Mouse (Mus musculus) liver, embryonic 14.5 days (tissue): Measurements from ENCODE around the gene Lamc2. TPM values are rescaled to one million over a fixed set of nuclear protein-coding genes. Genes with fewer than 3 reads are reported as not detected.

Source experiments
- ATAC-seq: fragments of 200-750 bp; cut with Nextera tagmentation; 2 replicates; pipeline ENCODE4 v1.8.0; 2017; ENCODE audit warnings: moderate number of reproducible peaks, mild to moderate bottlenecking, moderate library complexity; ENCODE audit not compliant: insufficient read depth
- DNase-seq, 3 experiments: peaks; one replicate each; pipeline ENCODE4 v3.0.0-alpha.2; 2012 to 2013; ENCODE audit warnings: low read depth in 3 of 3, low spot score in 3 of 3
- H3K27ac ChIP-seq: fragments of 300-500 bp; sonication (generic); 2 replicates; pipeline ENCODE4 v1.5.1; 2014; ENCODE audit warnings: moderate library complexity, mild to moderate bottlenecking, control low read depth, inconsistent platforms
- H3K27me3 ChIP-seq: fragments of 300-500 bp; sonication (generic); 2 replicates; pipeline ENCODE4 v1.6.1; 2014; ENCODE audit warnings: mild to moderate bottlenecking, low read length, moderate library complexity; ENCODE audit not compliant: control insufficient read depth, insufficient read depth
- H3K36me3 ChIP-seq: fragments of 300-500 bp; sonication (generic); replicated peaks from 2 replicates; pipeline ENCODE4 v1.6.1; 2014; ENCODE audit warnings: low read depth; ENCODE audit not compliant: control insufficient read depth, insufficient read depth
- H3K4me1 ChIP-seq, 2 experiments: fragments of 200-500 bp in 1 of 2; fragments of 300-500 bp in 1 of 2; sonication (generic) in 1 of 2; replicated peaks; 2 replicates each; pipeline ENCODE4 v1.6.1; 2012 to 2014; ENCODE audit warnings: antibody characterized with exemption in 1 of 2, inconsistent platforms in 1 of 2, low read length in 1 of 2; ENCODE audit not compliant: control insufficient read depth in 2 of 2, insufficient read depth in 2 of 2
- H3K4me2 ChIP-seq: fragments of 300-500 bp; sonication (generic); 2 replicates; pipeline ENCODE4 v1.6.1; 2014; ENCODE audit warnings: low read depth, mild to moderate bottlenecking, control low read depth, moderate library complexity
- H3K4me3 ChIP-seq, 2 experiments: fragments of 200-500 bp in 1 of 2; fragments of 300-500 bp in 1 of 2; sonication (generic) in 1 of 2; 2 replicates each; pipeline ENCODE4 v1.5.1; 2012 to 2014; ENCODE audit warnings: low read depth in 2 of 2, low read length in 2 of 2, mild to moderate bottlenecking in 2 of 2, control low read depth in 1 of 2, inconsistent platforms in 1 of 2, moderate library complexity in 1 of 2; ENCODE audit not compliant: insufficient read depth in 1 of 2
- H3K9ac ChIP-seq: fragments of 300-500 bp; sonication (generic); replicated peaks from 2 replicates; pipeline ENCODE4 v1.6.1; 2014; ENCODE audit warnings: mild to moderate bottlenecking, control low read depth, moderate library complexity
- H3K9me3 ChIP-seq: fragments of 300-500 bp; sonication (generic); 2 replicates; pipeline ENCODE4 v1.6.1; 2016; ENCODE audit warnings: low read length, mixed read lengths; ENCODE audit not compliant: control insufficient read depth
- CTCF ChIP-seq: IDR thresholded peaks from 2 replicates; pipeline ENCODE4 v1.5.1; 2016; ENCODE audit warnings: antibody characterized with exemption, low read depth, control low read depth
- EP300 ChIP-seq: IDR thresholded peaks from 2 replicates; pipeline ENCODE4 v1.6.1; 2016; ENCODE audit warnings: antibody characterized with exemption, low read depth
- WGBS: fragments of 180-500 bp; shearing (Covaris S2); extraction: QIAGEN DNeasy Blood & Tissue Kit; methylation state at CpG from one replicate; pipeline ENCODE4 v1.1.7; 2014; ENCODE audit not compliant: insufficient replicate concordance; 5-methylcytosine and 5-hydroxymethylcytosine counted together
- polyA plus RNA-seq, 2 experiments: library from polyadenylated mRNA; depleted of rRNA in 1 of 2; stranded (reverse) in 1 of 2; unstranded in 1 of 2; fragments of >200 nt; fragmentation: Nextera tagmentation in 1 of 2; extraction: Ambion mirVana in 1 of 2; gene quantifications; 2 replicates each; pipeline versions ENCODE4 v1.2.1 to v1.2.3; 2012 to 2014

Lamc2 gene
- polyA plus RNA-seq, 2 experiments: 0.10 to 0.14 TPM

- H3K36me3 ChIP-seq: no peaks in the 10 kb centered on the region
- no peak overlapping the region for H3K9ac ChIP-seq
- no peak overlapping the region for H3K4me2 ChIP-seq
- H3K9me3 ChIP-seq: no peaks in the 10 kb centered on the region
- no peaks in the 10 kb centered on the region; the same call in 1 of the 2 replicates for H3K27me3 ChIP-seq
- no peak overlapping the region for H3K27ac ChIP-seq
- DNase-seq: no peak
- 36% methylated on average over 12 of the region's 12 CpGs for WGBS
- TF ChIP-seq CTCF (no peak), EP300 (no peak)
- H3K4me1 ChIP-seq: no peaks in the 10 kb centered on the region
- no peak overlapping the region for H3K4me3 ChIP-seq
- no peak for ATAC-seq
Measured at GRCm38 (mm10) chr1:153094226-153095076, 91.8 kb downstream of the Lamc2 start.

DNA sequence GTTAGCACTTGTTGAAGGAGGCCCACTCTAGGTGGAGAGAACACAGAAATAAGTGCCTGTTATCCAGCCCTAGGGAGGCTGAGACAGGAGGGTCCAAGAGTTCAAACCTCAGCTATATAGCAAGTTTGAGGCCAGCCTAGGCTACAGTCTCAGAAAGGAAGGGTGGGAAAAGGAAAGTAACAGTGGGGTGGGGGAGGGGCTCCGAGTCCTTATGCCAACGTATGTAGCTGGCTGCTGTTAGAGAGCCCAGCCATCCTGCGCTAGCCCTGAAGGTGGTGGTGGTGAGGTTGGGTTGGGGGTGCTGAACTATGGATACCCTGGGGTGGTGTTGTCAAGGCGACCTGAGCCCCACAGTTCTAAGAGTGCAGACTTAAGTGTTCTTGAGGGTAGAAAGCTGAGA lies 92.7 kb downstream of the Lamc2 start:
- no peaks in the 10 kb centered on the region for H3K4me1 ChIP-seq
- 44% methylated on average over 4 of the region's 4 CpGs for WGBS
- H3K9ac ChIP-seq: no peak overlapping the region
- H3K27me3 ChIP-seq: no peaks in the 10 kb centered on the region; the same call in 1 of the 2 replicates
- no peaks in the 10 kb centered on the region for H3K9me3 ChIP-seq
- ATAC-seq (no peak), DNase-seq (no peak)
- H3K4me3 ChIP-seq: no peak overlapping the region
- no peak for TF ChIP-seq CTCF
- TF ChIP-seq EP300: no peak
- no peak overlapping the region for H3K27ac ChIP-seq
- H3K36me3 ChIP-seq: no peaks in the 10 kb centered on the region
- no peak overlapping the region for H3K4me2 ChIP-seq

- no peaks in the 10 kb centered on the region for H3K36me3 ChIP-seq
- no peaks in the 10 kb centered on the region for H3K4me1 ChIP-seq
- 38% methylated on average over 5 of the region's 5 CpGs for WGBS
- ATAC-seq: no peak
- no peak for DNase-seq
- no peak overlapping the region for H3K4me3 ChIP-seq
- H3K4me2 ChIP-seq: no peak overlapping the region
- H3K9me3 ChIP-seq: no peaks in the 10 kb centered on the region
- TF ChIP-seq CTCF (no peak), EP300 (no peak)
- no peak overlapping the region for H3K9ac ChIP-seq
- no peak overlapping the region for H3K27ac ChIP-seq
- no peaks in the 10 kb centered on the region; the same call in 1 of the 2 replicates for H3K27me3 ChIP-seq
Measured at GRCm38 (mm10) chr1:153093172-153093571, 93.1 kb downstream of the Lamc2 start.

GRCm38 (mm10) chr1:153092237-153092975 lies 93.8 kb downstream of the Lamc2 start:
- Histone ChIP-seq H3K4me1 (no peaks in the 10 kb centered on the region), H3K36me3 (no peaks in the 10 kb centered on the region), H3K4me2 (no peak overlapping the region), H3K9ac (no peak overlapping the region), H3K27me3 (no peaks in the 10 kb centered on the region; the same call in 1 of the 2 replicates), H3K4me3 (no peak overlapping the region), H3K9me3 (no peaks in the 10 kb centered on the region), H3K27ac (no peak overlapping the region)
- 35% methylated on average over 5 of the region's 5 CpGs for WGBS
- ATAC-seq (no peak), DNase-seq (peak; percentile 17 to 28 (median 19))
- TF ChIP-seq CTCF (peak; percentile 57), EP300 (no peak)

- DNase-seq: no peak
- WGBS: 40% methylated on average over 9 of the region's 9 CpGs
Measured at GRCm38 (mm10) chr1:153091438-153092236, 94.6 kb downstream of the Lamc2 start.

More at GRCm38 (mm10) chr1:153091438-153092236, 94.6 kb downstream of the Lamc2 start:
- no peaks in the 10 kb centered on the region for H3K4me1 ChIP-seq
- no peak for TF ChIP-seq EP300
- H3K4me3 ChIP-seq: no peak overlapping the region
- H3K4me2 ChIP-seq: no peak overlapping the region
- H3K27ac ChIP-seq: no peak overlapping the region
- H3K27me3 ChIP-seq: no peaks in the 10 kb centered on the region; the same call in 1 of the 2 replicates
- ATAC-seq: no peak
- no peaks in the 10 kb centered on the region for H3K36me3 ChIP-seq
- H3K9ac ChIP-seq: no peak overlapping the region
- no peaks in the 10 kb centered on the region for H3K9me3 ChIP-seq
